Mouse (Mus musculus): Measurements from ENCODE around the gene Rbm15.

Rbm15 gene

GRCm38 (mm10) chr3:107333381-107334201 lies at the start of gene Rbm15:
Gene Rbm15 (minus strand): TSS chr3:107333673.
- in situ Hi-C loops (cut with MboI, MseI) = loop anchor here (5.0 kb wide), 1 partner anchor 546 kb away; no protein-coding TSS in a partner anchor

GRCm38 (mm10) chr3:107379422-107379821 lies 45.9 kb upstream of the Rbm15 start:
- in situ Hi-C loops (cut with MboI, MseI) = no loop called here

- in situ Hi-C loops (cut with MboI, MseI) = no loop called here
These were observed 45.2 kb upstream of the Rbm15 start for GRCm38 (mm10) chr3:107378626-107379025.

- in situ Hi-C loops (cut with MboI, MseI) = no loop called here
These were observed 41.6 kb upstream of the Rbm15 start for GRCm38 (mm10) chr3:107374948-107375664.

GRCm38 (mm10) chr3:107369156-107369555 lies 35.7 kb upstream of the Rbm15 start:
- in situ Hi-C loops (cut with MboI, MseI) = no loop called here

GRCm38 (mm10) chr3:107367938-107368599 lies 34.6 kb upstream of the Rbm15 start:
- in situ Hi-C loops (cut with MboI, MseI) = no loop called here

GRCm38 (mm10) chr3:107365341-107365740 lies 31.9 kb upstream of the Rbm15 start:
- in situ Hi-C loops (cut with MboI, MseI) = no loop called here

- in situ Hi-C loops (cut with MboI, MseI) = loop anchor here (5.0 kb wide), 1 partner anchor 99 kb away; no protein-coding TSS in a partner anchor
These were observed 29.9 kb upstream of the Rbm15 start for GRCm38 (mm10) chr3:107363391-107363790.

GRCm38 (mm10) chr3:107360341-107360740 lies 26.9 kb upstream of the Rbm15 start:
- in situ Hi-C loops (cut with MboI, MseI) = loop anchor here (5.0 kb wide), 1 partner anchor 102 kb away; no protein-coding TSS in a partner anchor

- in situ Hi-C loops (cut with MboI, MseI) = no loop called here
These were observed 24.3 kb upstream of the Rbm15 start for GRCm38 (mm10) chr3:107357700-107358234.

GRCm38 (mm10) chr3:107356964-107357441 lies 23.5 kb upstream of the Rbm15 start:
- in situ Hi-C loops (cut with MboI, MseI) = no loop called here

GRCm38 (mm10) chr3:107355618-107356260 lies 22.3 kb upstream of the Rbm15 start:
- in situ Hi-C loops (cut with MboI, MseI) = no loop called here

GRCm38 (mm10) chr3:107351706-107352105 lies 18.2 kb upstream of the Rbm15 start:
- in situ Hi-C loops (cut with MboI, MseI) = no loop called here

- in situ Hi-C loops (cut with MboI, MseI) = no loop called here
These were observed 15.5 kb upstream of the Rbm15 start for GRCm38 (mm10) chr3:107349006-107349405.

- in situ Hi-C loops (cut with MboI, MseI) = no loop called here
These were observed 11.7 kb upstream of the Rbm15 start for GRCm38 (mm10) chr3:107345033-107345725.

- in situ Hi-C loops (cut with MboI, MseI) = no loop called here
These were observed 10.5 kb upstream of the Rbm15 start for GRCm38 (mm10) chr3:107343971-107344370.

- in situ Hi-C loops (cut with MboI, MseI) = loop anchor here (5.0 kb wide), 1 partner anchor 547 kb away; no protein-coding TSS in a partner anchor
These were observed 895 bp upstream of the Rbm15 start for GRCm38 (mm10) chr3:107334202-107334934.

GRCm38 (mm10) chr3:107332960-107333380 lies 503 bp downstream of the Rbm15 start:
- in situ Hi-C loops (cut with MboI, MseI) = loop anchor here (5.0 kb wide), 1 partner anchor 546 kb away; no protein-coding TSS in a partner anchor

- in situ Hi-C loops (cut with MboI, MseI) = loop anchor here (5.0 kb wide), 1 partner anchor 545 kb away; no protein-coding TSS in a partner anchor
These were observed 1.1 kb downstream of the Rbm15 start for GRCm38 (mm10) chr3:107332127-107332959.
